Mouse (Mus musculus) heart, postnatal 10 days (tissue): Measurements from ENCODE around the gene Adamts7. TPM values are rescaled to one million over a fixed set of nuclear protein-coding genes. Genes with fewer than 3 reads are reported as not detected.

Source experiments
- DNase-seq, 2 experiments: peaks; one replicate each; pipeline ENCODE4 v3.0.0; 2021
- intact Hi-C: fragments of 180-260 bp; cut with DNase I; formaldehyde crosslinking; loops from one replicate; pipeline ENCODE4 v1.15.1; 2025
- total RNA-seq, 2 experiments: library from RNA; stranded (reverse); gene quantifications; 2 replicates each; pipeline ENCODE4 v1.2.3; 2021

Adamts7 gene
- total RNA-seq, 2 experiments from 2014 or later, result 21.8 to 24.0 TPM

GRCm38 (mm10) chr9:90227171-90227570 lies 64.3 kb downstream of the Adamts7 start:
- intact Hi-C loops, result loop anchor here (5.0 kb wide), 2 partner anchors 40 to 220 kb away; no protein-coding TSS in a partner anchor
- DNase-seq, result peak in 1 of 2 experiments; percentile 55

DNA sequence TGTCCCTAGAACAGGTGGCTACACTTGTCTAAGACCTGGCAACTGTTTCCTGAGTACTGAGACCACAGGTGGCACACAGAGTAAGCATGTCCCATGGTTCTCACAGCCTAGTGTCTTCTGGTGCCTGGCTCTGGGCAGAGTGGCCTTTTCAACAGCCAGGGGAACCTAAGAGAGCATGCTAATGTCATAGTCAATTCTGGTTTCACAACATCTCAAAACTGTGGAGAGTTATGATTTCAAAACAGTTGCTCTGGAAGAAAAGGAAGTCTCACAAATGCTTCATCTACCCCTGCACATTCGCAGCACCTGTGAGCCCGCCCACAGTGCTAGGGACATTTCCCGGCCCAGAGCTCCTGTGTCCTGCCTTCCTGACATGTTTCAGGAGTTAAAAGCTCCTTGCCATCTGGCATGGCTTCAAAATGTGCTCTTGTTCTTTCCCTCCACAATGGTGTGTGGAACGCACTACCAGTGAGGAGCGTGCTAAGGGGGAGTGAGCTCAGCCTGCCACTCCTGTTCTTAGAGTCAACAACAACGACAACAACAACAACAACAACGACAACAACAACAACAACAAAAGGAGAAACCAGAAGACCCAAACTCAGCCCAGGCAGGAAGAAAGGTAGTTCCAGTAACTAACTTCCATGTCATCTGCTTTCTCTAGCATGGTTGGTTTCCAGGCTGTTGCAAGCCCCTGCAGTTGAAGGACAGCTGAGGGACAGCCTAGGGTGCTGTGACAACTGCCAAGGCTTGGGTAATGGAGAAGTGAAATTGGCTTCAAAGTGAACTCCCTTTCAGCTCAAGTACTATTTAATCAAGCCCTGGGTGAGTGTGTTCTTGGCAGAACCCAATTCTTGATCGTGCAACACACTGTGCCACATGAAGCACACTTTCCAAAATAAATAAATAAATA lies 70.2 kb downstream of the Adamts7 start:
- intact Hi-C loops, result no loop called here
- no peak for DNase-seq

DNA sequence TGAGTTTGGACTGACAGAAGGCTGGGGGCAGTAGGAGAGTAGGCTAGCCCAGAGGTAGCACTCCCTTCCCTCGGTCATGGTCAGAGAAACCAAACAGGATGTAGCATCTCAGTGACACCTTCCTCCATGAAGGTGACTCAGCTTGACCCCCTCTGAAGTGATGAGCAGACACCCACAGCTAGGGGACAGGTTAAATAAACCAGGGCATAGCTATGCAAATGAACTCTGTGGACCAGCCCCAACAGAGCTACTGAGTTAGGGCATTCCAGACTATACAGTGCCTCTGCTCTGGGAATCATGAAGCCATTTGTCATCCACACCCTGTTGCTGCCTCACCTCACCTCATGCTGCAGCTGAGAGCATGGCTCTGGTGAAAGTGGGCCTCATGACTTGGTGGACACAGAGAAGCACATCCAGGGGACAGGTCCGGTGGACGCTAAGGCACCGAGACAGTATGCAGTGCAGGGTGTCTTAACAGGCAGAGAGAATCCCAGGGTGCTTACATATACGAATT lies 71.1 kb downstream of the Adamts7 start:
- no peak for DNase-seq
- intact Hi-C loops, result no loop called here

DNA sequence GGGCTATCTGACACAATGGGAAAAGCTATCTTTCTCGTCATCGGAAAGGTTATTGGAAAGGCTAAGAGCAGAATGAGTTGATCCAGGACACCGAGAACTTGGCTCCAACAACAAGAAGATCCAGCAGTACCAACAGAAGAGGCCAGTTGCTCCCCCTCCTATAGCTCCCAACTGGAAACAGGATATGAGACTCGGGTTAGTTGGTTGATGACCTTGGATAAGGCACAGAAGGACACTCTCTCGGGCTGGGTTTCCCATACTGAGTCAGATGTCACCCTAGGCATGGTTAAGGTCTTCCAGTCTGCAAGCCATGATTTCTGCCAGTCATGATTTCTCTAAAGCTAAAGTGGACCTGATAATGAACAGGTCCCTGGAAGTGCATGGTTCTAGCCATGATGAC lies 71.9 kb downstream of the Adamts7 start:
- intact Hi-C loops, result no loop called here
- no peak for DNase-seq

DNA sequence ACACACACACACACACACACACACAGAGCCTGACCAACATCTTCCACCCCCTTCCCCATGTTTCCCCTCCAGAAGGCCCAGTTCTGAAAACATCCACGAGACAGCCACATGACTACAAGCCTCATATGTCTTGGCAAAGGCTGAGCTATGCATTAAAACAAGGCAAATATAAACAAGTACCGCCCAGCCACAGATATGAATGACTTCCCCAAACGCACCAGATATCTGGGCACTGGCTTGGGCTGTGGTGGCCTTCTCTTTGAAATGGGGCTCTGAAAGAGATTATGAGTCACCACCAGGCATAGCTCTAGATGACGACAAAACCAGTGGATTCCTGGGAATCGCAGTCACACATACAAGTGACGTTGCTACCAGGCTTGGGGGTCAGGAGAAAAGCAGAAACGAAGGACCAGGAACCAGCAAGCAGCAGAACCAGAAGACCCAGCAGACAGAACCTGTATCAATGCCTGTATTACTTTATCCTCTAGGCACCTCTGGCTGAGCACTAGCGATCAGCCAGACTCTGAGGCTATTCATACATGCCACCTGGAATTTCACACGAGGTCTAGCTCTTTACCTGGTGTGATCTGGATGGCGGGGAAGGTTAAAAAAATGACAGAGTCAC lies 72.5 kb downstream of the Adamts7 start:
- intact Hi-C loops, result no loop called here
- DNase-seq, result no peak

- no peak for DNase-seq
- intact Hi-C loops, result no loop called here
These were observed 73.9 kb downstream of the Adamts7 start for GRCm38 (mm10) chr9:90236817-90237216.

GRCm38 (mm10) chr9:90237232-90238062 lies 74.6 kb downstream of the Adamts7 start:
- intact Hi-C loops, result no loop called here
- DNase-seq, result no peak

- intact Hi-C loops, result no loop called here
These were observed 77.7 kb downstream of the Adamts7 start for GRCm38 (mm10) chr9:90240560-90240959.

GRCm38 (mm10) chr9:90241041-90241440 lies 78.2 kb downstream of the Adamts7 start:
- intact Hi-C loops, result no loop called here
- no peak for DNase-seq

More at GRCm38 (mm10) chr9:90240560-90240959, 77.7 kb downstream of the Adamts7 start:
- DNase-seq, result no peak

DNA sequence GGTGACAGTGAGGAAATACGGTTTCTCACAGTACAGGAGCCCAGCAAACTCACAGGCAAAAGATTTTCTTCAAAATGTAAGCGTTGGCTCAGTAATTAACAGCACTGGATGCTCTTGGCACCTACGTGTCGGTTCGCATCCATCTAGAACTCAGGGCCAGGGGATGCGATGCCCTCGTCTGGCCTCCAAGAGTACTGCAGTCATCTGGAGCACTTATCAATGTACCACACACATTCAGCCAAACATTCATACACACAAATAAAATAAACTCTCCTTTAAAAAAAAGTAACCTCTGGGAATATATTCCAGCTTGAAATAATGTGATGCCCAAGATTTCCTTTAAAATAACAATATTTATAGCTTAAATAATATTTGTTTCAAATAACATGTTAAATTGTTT lies 78.7 kb downstream of the Adamts7 start:
- DNase-seq, result peak in 1 of 2 experiments; percentile 38
- intact Hi-C loops, result no loop called here

DNA sequence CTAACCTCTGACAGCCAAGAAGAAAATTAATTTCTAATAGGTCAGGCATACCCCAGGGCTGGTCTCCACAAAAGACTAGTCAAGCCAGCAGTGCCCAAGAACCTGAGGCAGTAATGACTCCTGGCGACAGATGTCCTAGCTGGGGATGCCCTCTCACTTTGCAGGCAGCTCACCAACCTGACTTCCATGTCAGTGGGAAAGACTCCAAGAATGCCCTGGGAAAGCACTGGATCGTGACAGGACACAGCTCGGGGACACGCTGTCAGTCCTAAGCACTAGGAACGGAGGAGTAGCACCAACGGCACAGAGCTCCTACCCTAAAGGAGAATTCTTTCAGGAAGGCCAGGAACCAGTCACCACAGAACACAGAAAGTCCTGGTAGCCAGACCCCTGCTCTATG lies 79.4 kb downstream of the Adamts7 start:
- DNase-seq, result no peak
- intact Hi-C loops, result no loop called here

GRCm38 (mm10) chr9:90242855-90243254 lies 80.0 kb downstream of the Adamts7 start:
- intact Hi-C loops, result no loop called here

DNA sequence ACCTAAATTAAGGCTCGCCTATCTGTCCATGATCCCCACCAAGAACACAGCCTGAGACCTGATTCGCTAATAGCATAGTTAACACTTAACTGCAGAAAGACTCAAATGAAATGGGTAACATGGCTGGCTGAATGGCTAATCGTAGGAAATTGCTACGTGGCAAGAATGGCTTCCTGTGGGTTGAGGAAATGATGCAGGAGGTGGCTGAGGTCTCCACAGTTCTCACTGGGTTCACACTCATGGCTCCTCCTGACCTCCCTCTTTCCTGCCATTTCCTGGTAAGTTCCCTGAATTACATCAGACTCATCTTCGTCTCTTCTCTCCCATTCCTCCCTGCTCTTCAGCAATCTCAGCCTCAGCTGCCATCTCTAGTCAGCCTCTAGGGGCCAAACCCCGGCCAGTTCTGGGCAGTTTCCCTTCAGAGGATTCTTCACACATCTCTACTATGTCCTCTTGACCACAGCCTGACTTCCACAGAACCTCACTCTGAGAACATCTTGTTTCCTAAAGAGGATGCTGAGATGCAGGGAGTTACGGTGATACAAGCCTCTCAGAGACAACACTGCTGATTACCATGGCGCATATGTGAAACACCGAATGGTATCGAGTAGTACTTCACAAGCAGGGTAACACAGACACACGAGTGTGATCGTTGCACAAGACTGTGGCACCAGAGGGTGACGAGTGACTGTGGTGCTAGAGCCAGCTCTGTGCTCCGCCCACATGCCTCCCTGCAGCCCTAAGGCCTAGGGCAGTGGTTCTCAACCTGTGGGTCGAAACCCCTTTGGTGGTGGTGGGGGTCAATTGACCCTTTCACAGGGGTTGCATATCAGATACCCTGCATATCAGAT lies 81.7 kb downstream of the Adamts7 start:
- DNase-seq, result no peak
- intact Hi-C loops, result no loop called here

More at GRCm38 (mm10) chr9:90242855-90243254, 80.0 kb downstream of the Adamts7 start:
- DNase-seq, result no peak

- intact Hi-C loops, result no loop called here
These were observed 82.3 kb downstream of the Adamts7 start for GRCm38 (mm10) chr9:90245206-90245605.

DNA sequence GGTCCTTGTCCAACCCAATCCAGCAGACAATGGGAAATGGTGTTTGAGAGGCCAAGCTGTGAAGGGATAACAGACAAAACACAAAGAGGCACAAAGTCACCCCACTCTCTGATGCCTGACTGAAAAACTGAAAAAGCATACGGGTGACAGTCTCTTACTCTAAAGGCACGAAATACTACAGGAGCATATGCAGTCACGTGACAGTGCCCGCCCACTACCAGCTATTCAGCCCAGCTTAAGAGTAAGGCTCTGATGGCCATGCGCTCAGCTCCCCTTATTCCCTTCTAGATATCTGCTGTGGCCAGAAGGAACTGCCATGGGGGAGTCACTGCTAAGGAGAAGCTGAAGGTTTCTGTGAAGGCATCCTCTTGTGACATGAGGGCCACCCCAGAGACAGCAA lies 82.9 kb downstream of the Adamts7 start:
- no peak for DNase-seq
- intact Hi-C loops, result no loop called here

More at GRCm38 (mm10) chr9:90245206-90245605, 82.3 kb downstream of the Adamts7 start:
- no peak for DNase-seq

DNA sequence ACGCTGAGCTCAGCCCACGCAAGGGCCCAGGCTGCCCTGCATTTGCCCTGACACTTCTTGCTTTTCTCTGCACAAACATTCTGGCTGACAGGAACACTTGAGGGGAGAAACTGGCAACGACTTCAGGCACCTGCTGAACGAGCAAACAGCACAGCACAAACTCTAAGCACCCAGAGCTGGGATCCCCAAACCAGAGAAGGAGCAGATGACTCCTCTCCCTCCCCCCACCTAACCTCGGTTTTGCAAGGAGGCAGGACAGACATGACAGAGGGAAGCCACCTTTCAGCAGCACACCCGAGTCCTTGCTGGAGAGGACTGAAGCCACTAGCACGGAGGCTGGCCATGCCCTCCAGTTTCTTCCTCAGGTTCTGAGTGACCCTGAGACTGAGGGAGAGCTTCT lies 84.4 kb downstream of the Adamts7 start:
- DNase-seq, result no peak

DNA sequence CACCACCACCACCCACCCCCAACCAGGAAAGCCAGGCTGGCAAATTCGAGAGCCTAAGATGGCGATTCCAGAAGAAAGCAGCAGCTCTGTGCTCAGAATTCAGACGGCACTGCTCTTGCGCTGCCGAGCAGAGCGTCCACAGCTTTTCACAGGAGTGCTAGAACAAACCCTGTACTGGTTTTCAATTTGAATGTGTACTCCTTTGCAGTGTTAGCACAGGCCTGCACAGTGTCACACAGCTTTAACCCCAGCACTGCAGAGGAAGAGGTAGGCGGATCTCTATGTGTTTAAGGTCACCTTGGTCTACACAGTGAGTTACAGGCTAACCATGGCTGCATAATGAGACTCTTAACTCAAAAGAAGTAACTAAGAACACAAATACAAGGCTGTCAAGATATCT lies 85.5 kb downstream of the Adamts7 start:
- no peak for DNase-seq
- intact Hi-C loops, result no loop called here

More for the DNA sequence above, 84.4 kb downstream of the Adamts7 start:
- intact Hi-C loops, result no loop called here

GRCm38 (mm10) chr9:90249036-90249435 lies 86.2 kb downstream of the Adamts7 start:
- DNase-seq, result no peak
- intact Hi-C loops, result no loop called here

GRCm38 (mm10) chr9:90250141-90250775 lies 87.4 kb downstream of the Adamts7 start:
- DNase-seq, result no peak
- intact Hi-C loops, result no loop called here
